Mouse (Mus musculus) heart, postnatal 0 days (tissue): ENCODE results near the gene Rffl.

Source experiments
- CTCF ChIP-seq: IDR thresholded peaks from 2 replicates; pipeline ENCODE4 v1.5.1; 2016; ENCODE audit warnings: antibody characterized with exemption, control low read depth, low read depth
- EP300 ChIP-seq: IDR thresholded peaks from 2 replicates; pipeline ENCODE4 v1.6.1; 2016; ENCODE audit warnings: antibody characterized with exemption, low read depth

DNA sequence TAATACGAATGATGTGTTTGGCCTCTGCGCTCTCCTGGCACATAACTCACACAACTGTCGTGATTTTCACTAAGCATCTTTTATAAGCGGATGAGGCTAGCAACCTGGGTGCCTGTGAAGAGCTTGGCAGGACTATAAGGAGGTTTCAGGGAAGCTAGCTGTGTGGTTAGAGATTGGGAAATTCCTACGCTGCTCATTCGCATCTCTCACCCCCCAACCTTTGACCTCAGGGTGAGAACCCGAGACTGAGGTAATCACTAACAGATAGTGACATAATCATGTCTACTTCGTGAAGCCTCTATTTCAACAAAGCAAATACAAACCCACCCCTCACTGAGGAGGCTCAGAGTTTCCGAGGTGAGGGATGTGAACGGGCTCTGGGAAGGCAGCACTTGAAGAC lies 49.8 kb upstream of the Rffl start:
- TF ChIP-seq CTCF (no peak), EP300 (no peak)
